9 mouse cellular contexts compared by ENCODE assay signal in the genomic region with DNA sequence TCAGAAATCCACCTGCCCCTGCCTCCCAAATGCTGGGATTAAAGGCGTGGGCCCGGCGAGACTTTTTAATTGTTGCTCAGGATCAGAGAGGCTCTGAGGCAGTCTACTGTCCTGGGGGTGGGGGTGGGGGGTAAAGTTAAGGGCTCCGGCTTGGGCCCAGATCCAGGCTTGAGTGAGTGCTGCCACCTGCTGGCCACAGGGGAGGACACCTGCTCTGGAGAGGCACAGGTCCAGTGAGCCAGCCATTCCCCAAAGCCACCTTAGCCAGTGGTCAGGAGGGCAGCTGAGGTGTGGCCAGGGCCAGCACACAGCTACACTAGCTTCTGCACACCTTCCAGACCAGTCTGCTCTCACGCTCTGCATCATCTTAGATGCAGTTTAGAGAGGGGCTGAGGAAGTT. TPM values are rescaled to one million over a fixed set of nuclear protein-coding genes. Genes with fewer than 3 reads are reported as not detected.
DNase-seq lines count a peak whose midpoint lies in the region; ATAC-seq and TF ChIP-seq lines count a peak whose summit lies in the region.
"Had no signal": no experiment of that assay in that cellular context is flagged by ENCODE, and none has a peak within 500 bp of the region (broad histone marks: within the 10 kb centered on the region; RNA-seq: fewer than 3 reads in every experiment).

No protein-coding gene starts in this region.

- peaks cover 45% of the 10 kb centered on the region for H3K27me3 ChIP-seq in kidney, embryonic 15.5 days
- H3K27me3 ChIP-seq in intestine, postnatal 0 days (replicated peaks; ENCODE audit: control insufficient read depth, insufficient read depth, low read length), result peaks cover 36% of the 10 kb centered on the region
- peaks cover 45% of the 10 kb centered on the region for H3K27me3 ChIP-seq in liver, embryonic 16.5 days (ENCODE audit: control insufficient read depth, insufficient read depth, low read depth, low read length)
- peaks cover 35% of the 10 kb centered on the region for H3K27me3 ChIP-seq in neural tube, embryonic 11.5 days (ENCODE audit: control insufficient read depth, insufficient read depth, low read length)
- no peaks in the 10 kb centered on the region for H3K27me3 ChIP-seq in stomach, postnatal 0 days (ENCODE audit: control insufficient read depth, insufficient read depth, low read length)

- no peak for TF ChIP-seq EP300 in stomach, postnatal 0 days (optimal IDR thresholded peaks at IDR 0.05)

- no peaks in the 10 kb centered on the region for H3K9me3 ChIP-seq in kidney, embryonic 15.5 days (replicated peaks)
- H3K9me3 ChIP-seq in intestine, postnatal 0 days (ENCODE audit: control insufficient read depth), result no peaks in the 10 kb centered on the region
- no peaks in the 10 kb centered on the region for H3K9me3 ChIP-seq in liver, embryonic 16.5 days (replicated peaks; ENCODE audit: control insufficient read depth, low read length)
- no peaks in the 10 kb centered on the region for H3K9me3 ChIP-seq in neural tube, embryonic 11.5 days (ENCODE audit: control insufficient read depth, low read length)
- no peaks in the 10 kb centered on the region for H3K9me3 ChIP-seq in stomach, postnatal 0 days (ENCODE audit: control insufficient read depth, low read length)
- H3K9me3 ChIP-seq: limb, embryonic 13.5 days had no signal

- no peak overlapping the region for H3K27ac ChIP-seq in kidney, embryonic 15.5 days
- no peak overlapping the region for H3K27ac ChIP-seq in intestine, postnatal 0 days (ENCODE audit: low read depth, low read length)
- H3K27ac ChIP-seq in liver, embryonic 16.5 days (ENCODE audit: low read length), result no peak overlapping the region
- H3K27ac ChIP-seq in neural tube, embryonic 11.5 days (ENCODE audit: low read depth, low read length), result no peak overlapping the region
- H3K27ac ChIP-seq in stomach, postnatal 0 days (replicated peaks), result no peak overlapping the region
- H3K27ac ChIP-seq: limb, embryonic 13.5 days had no signal

- 2% methylated on average over 5 of the region's 5 CpGs for WGBS in kidney, embryonic 15.5 days
- 14% methylated on average over 5 of the region's 5 CpGs for WGBS in intestine, postnatal 0 days
- 16% methylated on average over 5 of the region's 5 CpGs for WGBS in liver, embryonic 16.5 days (ENCODE audit: insufficient replicate concordance)
- WGBS in neural tube, embryonic 11.5 days, result 13% methylated on average over 5 of the region's 5 CpGs
- 11% methylated on average over 5 of the region's 5 CpGs for whole genome bisulfite sequencing in stomach, postnatal 0 days

- H3K4me2 ChIP-seq in kidney, embryonic 15.5 days, result no peak overlapping the region
- no peak overlapping the region for H3K4me2 ChIP-seq in intestine, postnatal 0 days (replicated peaks; ENCODE audit: low read depth)
- H3K4me2 ChIP-seq in liver, embryonic 16.5 days (ENCODE audit: low read depth, low read length), result no peak overlapping the region
- no peak overlapping the region for H3K4me2 ChIP-seq in neural tube, embryonic 11.5 days (ENCODE audit: low read depth)
- no peak overlapping the region for H3K4me2 ChIP-seq in stomach, postnatal 0 days (replicated peaks; ENCODE audit: low read depth)

- DNase-seq in kidney, adult 11 months, result peak; percentile 46
- peak; percentile 90 to 92 for DNase-seq in cerebellum, postnatal 10 days
- peak; percentile 75 for DNase-seq in gastrocnemius, postnatal 14 days
- peak; percentile 82 for DNase-seq in neural tube, embryonic 11.5 days (ENCODE audit: low spot score)
- peak; percentile 82 for DNase-seq in stomach, postnatal 0 days (ENCODE audit: low spot score)

- intact Hi-C loops in gastrocnemius, postnatal 14 days (cut with DNase I; ENCODE audit: low total_unique reads), result loop anchor here (5.0 to 10.0 kb wide), 2 partner anchors 91 to 1538 kb away; partner anchors contain the start of gene Gfap

- peaks cover 45% of the 10 kb centered on the region for H3K36me3 ChIP-seq in kidney, embryonic 15.5 days
- H3K36me3 ChIP-seq in intestine, postnatal 0 days (ENCODE audit: control insufficient read depth, insufficient read depth), result peaks cover 31% of the 10 kb centered on the region
- H3K36me3 ChIP-seq in liver, embryonic 16.5 days (ENCODE audit: control insufficient read depth, insufficient read depth), result peaks cover 2% of the 10 kb centered on the region
- peaks cover 22% of the 10 kb centered on the region for H3K36me3 ChIP-seq in neural tube, embryonic 11.5 days (ENCODE audit: control insufficient read depth, insufficient read depth, low read length)
- H3K36me3 ChIP-seq in stomach, postnatal 0 days (ENCODE audit: control insufficient read depth, insufficient read depth, low read length), result peaks cover 8% of the 10 kb centered on the region

- ATAC-seq in kidney, embryonic 15.5 days (replicated peaks; ENCODE audit: low FRiP score), result no peak; the same call in 1 of the 2 replicates
- no peak for ATAC-seq in intestine, postnatal 0 days
- ATAC-seq in liver, embryonic 16.5 days (ENCODE audit: low read depth), result peak; percentile 44; the same call in 1 of the 2 replicates
- peak; percentile 48; the same call in 1 of the 2 replicates for ATAC-seq in neural tube, embryonic 11.5 days (ENCODE audit: insufficient read depth, low FRiP score, low TSS enrichment)
- ATAC-seq in stomach, postnatal 0 days (ENCODE audit: low FRiP score, low TSS enrichment), result 0 out of 2 replicates have a peak, but pooled peaks have one; percentile 45

- no peak overlapping the region for H3K4me3 ChIP-seq in kidney, embryonic 15.5 days (replicated peaks)
- H3K4me3 ChIP-seq in intestine, postnatal 0 days (ENCODE audit: low read depth, low read length), result no peak overlapping the region
- no peak overlapping the region for H3K4me3 ChIP-seq in liver, embryonic 16.5 days (ENCODE audit: low read depth, low read length)
- H3K4me3 ChIP-seq in neural tube, embryonic 11.5 days (ENCODE audit: low read depth, low read length), result no peak overlapping the region
- H3K4me3 ChIP-seq in stomach, postnatal 0 days (ENCODE audit: low read depth, low read length), result no peak overlapping the region
- H3K4me3 ChIP-seq: limb, embryonic 13.5 days had no signal

- H3K4me1 ChIP-seq in kidney, embryonic 15.5 days, result peaks cover 36% of the 10 kb centered on the region
- H3K4me1 ChIP-seq in intestine, postnatal 0 days (replicated peaks; ENCODE audit: control insufficient read depth, insufficient read depth, low read length), result no peaks in the 10 kb centered on the region
- H3K4me1 ChIP-seq in liver, embryonic 16.5 days (ENCODE audit: control insufficient read depth, low read depth, low read length), result peaks cover 6% of the 10 kb centered on the region
- H3K4me1 ChIP-seq in neural tube, embryonic 11.5 days (ENCODE audit: control insufficient read depth, insufficient read depth, low read length), result peaks cover 11% of the 10 kb centered on the region
- no peaks in the 10 kb centered on the region for H3K4me1 ChIP-seq in stomach, postnatal 0 days (replicated peaks; ENCODE audit: control insufficient read depth, insufficient read depth)

- H3K9ac ChIP-seq in kidney, embryonic 15.5 days, result no peak overlapping the region
- H3K9ac ChIP-seq in intestine, postnatal 0 days (ENCODE audit: low read depth, low read length), result no peak overlapping the region
- no peak overlapping the region for H3K9ac ChIP-seq in liver, embryonic 16.5 days (ENCODE audit: low read depth, low read length)
- H3K9ac ChIP-seq in neural tube, embryonic 11.5 days (ENCODE audit: low read length), result no peak overlapping the region
- H3K9ac ChIP-seq in stomach, postnatal 0 days (ENCODE audit: low read length), result no peak overlapping the region
- H3K9ac ChIP-seq: limb, embryonic 13.5 days had no signal

- TF ChIP-seq CTCF in intestine, postnatal 0 days (IDR thresholded peaks at IDR 0.05; ENCODE audit: low read depth), result peak; percentile 91
- peak; percentile 91 for TF ChIP-seq CTCF in stomach, postnatal 0 days (IDR thresholded peaks at IDR 0.05; ENCODE audit: low read depth)

RNA-seq across cellular contexts. Expression of gene Nmt1, which starts 35.0 kb away (rescaled TPM):
- 59.2 and 63.2 TPM in 2 replicates for polyA plus RNA-seq in kidney, embryonic 15.5 days (2015; fragmentation: Nextera tagmentation; extraction: Ambion mirVana)
- total RNA-seq in gastrocnemius, postnatal 14 days (2021), result 10 to 100 TPM; 42.8 to 44.0 TPM
- polyA plus RNA-seq in intestine, postnatal 0 days (2015; fragmentation: Nextera tagmentation; extraction: Ambion mirVana), result 58.4 and 63.1 TPM in 2 replicates
- 32.1 and 36.6 TPM in 2 replicates for polyA plus RNA-seq in liver, embryonic 16.5 days (2015; fragmentation: Nextera tagmentation; extraction: Ambion mirVana)
- polyA plus RNA-seq in neural tube, embryonic 11.5 days (2014; fragmentation: Nextera tagmentation; extraction: Ambion mirVana), result 51.5 and 53.3 TPM in 2 replicates
- 45.9 and 52.3 TPM in 2 replicates for polyA plus RNA-seq in stomach, postnatal 0 days (2015; fragmentation: Nextera tagmentation; extraction: Ambion mirVana)

RNA-seq across cellular contexts. Expression of gene Dcakd, which starts 35.2 kb away (rescaled TPM):
- polyA plus RNA-seq in kidney, embryonic 15.5 days (2015; fragmentation: Nextera tagmentation; extraction: Ambion mirVana), result 165 and 187 TPM in 2 replicates
- 10 to 100 TPM; 22.8 to 30.0 TPM for total RNA-seq in gastrocnemius, postnatal 14 days (2021)
- 40.4 and 45.9 TPM in 2 replicates for polyA plus RNA-seq in intestine, postnatal 0 days (2015; fragmentation: Nextera tagmentation; extraction: Ambion mirVana)
- polyA plus RNA-seq in liver, embryonic 16.5 days (2015; fragmentation: Nextera tagmentation; extraction: Ambion mirVana), result 22.9 and 29.0 TPM in 2 replicates
- 319 and 323 TPM in 2 replicates for polyA plus RNA-seq in neural tube, embryonic 11.5 days (2014; fragmentation: Nextera tagmentation; extraction: Ambion mirVana)
- polyA plus RNA-seq in stomach, postnatal 0 days (2015; fragmentation: Nextera tagmentation; extraction: Ambion mirVana), result 36.8 and 42.3 TPM in 2 replicates

RNA-seq across cellular contexts. Expression of gene C1ql1, which starts 46.5 kb away (rescaled TPM):
- 3.7 and 4.2 TPM in 2 replicates for polyA plus RNA-seq in kidney, embryonic 15.5 days (2015; fragmentation: Nextera tagmentation; extraction: Ambion mirVana)
- total RNA-seq in gastrocnemius, postnatal 14 days (2021), result under 1 TPM; 0.20 to 0.41 TPM
- polyA plus RNA-seq in intestine, postnatal 0 days (2015; fragmentation: Nextera tagmentation; extraction: Ambion mirVana), result 0.85 and 1.1 TPM in 2 replicates
- 0.13 TPM in 1 of 2 replicates, not detected in the other for polyA plus RNA-seq in liver, embryonic 16.5 days (2015; fragmentation: Nextera tagmentation; extraction: Ambion mirVana)
- 2.9 and 4.0 TPM in 2 replicates for polyA plus RNA-seq in neural tube, embryonic 11.5 days (2014; fragmentation: Nextera tagmentation; extraction: Ambion mirVana)
- 1.4 and 1.9 TPM in 2 replicates for polyA plus RNA-seq in stomach, postnatal 0 days (2015; fragmentation: Nextera tagmentation; extraction: Ambion mirVana)

Comparison
In these comparisons a context has a peak if more than half of its experiments do, and no peak if none do; other contexts are left out.
1. ATAC-seq: peak in liver, embryonic 16.5 days (single experiment), neural tube, embryonic 11.5 days (single experiment) and stomach, postnatal 0 days (single experiment); none in kidney, embryonic 15.5 days (single experiment) and intestine, postnatal 0 days (single experiment).
2. Peak in every context shown above with its lines, with median percentiles within 50 percentile points of each other: DNase-seq.